Mouse (Mus musculus) v-Abl transformed pro-B cells (cell line): ENCODE data around the gene Gm13889.

Experiments used
- in situ Hi-C, 2 experiments: fragments of 400-800 bp; cut with MboI; formaldehyde crosslinking; loops; one replicate each; pipeline ENCODE4 v1.15.1; 2025; ENCODE audit not compliant: unreplicated experiment in 2 of 2

Gm13889 gene

DNA sequence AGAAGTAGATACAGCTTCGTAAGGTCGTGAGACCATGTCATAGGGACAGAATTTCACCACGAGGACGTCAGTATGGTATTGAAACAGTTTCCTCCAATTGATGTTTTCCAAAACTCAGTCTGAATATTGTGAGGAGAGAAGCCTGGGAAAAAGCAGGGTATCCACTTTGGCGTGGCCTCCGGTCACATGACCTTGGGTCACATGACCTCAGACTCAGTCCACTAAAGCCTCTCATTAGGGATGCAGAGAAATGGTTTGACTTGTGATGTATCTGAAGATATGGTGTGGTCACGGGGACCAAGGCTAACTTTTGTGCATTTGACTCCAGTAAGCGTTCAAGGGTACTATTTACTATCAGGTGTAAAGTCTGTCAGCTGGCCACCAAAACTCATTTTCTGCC, 2.3 kb upstream of the Gm13889 start:
- in situ Hi-C loops, result no loop called here

DNA sequence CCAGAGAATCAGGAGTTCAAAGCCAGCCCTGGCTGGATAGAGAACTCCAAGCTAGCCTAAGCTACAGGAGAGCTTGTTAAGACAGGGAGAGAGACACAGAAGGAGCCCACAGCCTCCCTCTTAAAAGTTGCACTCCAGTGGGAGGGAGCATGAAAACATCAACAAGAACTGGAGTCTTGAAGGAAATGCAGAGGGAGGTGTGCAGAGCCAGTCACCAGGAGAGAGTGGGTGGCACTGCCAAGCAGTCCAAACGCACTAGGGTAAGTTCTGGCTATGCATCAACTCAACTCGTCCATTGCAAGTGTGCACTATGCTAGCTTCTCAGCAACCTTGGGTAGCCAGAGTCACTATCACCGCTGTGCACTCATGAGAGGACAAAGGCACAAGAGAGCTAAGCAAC, 1.2 kb upstream of the Gm13889 start:
- in situ Hi-C loops, result no loop called here

DNA sequence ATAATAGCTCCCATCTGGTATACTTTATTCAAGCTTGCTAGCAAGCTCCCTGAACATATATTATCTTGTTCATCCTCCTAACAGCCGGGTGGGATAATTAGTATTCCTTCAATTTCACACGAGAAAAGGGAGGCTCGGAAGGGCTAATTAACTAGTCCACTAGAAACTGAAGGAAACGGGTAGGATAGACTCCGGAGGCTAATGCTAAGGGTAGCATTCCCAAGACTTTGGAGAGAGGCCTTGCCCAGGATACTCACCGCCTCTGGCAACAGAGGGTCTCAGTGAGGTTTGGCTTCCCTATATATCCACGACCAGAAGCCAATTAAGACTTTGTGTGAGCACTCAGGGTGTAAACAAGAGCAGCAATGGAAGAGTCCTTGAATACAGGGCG, 779 bp upstream of the Gm13889 start:
- in situ Hi-C loops, result no loop called here

DNA sequence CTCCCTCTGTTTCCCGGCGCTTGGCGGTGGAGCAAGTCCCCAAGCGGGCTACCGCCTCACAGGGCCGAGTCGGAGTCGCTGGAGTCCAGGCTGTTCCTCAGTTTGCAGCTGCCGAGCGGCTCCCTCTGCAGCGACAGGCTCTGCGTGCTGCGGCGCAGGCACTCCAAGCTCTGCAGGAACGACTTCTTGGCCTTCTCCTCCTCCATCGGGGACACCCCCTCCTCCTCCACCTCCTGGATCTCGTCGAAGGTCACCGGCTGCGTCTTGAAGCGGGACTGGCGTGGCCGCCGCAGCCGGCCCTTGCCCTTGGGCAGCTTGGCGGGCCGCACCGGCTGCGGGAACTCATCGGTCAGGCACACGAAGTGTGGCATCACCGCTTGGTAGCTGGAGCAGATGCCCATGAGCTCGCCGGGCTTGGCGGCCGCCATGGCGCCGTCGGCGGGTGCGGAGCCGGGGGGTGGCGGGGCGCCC, 635 bp downstream of the Gm13889 start:
- in situ Hi-C loops, result no loop called here

DNA sequence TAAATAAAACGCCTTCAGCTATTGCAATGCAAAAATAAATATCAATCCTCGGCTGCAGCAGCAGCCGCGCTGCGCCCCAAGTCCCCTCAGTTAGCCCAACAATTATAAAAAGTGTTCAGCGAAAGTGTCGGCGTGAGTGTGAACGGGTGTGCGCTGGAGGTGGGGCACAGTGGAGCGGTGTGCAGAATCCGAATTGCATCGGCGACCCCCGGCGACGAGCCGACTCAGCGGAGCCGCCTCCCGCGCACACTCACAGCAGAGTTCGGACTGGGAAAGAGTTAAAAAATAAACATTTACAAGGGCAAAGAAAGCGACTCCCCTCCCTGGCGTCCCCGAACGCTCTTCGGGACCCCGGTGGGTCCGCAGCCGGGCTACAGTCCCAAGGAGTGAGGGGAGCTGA, 1.1 kb downstream of the Gm13889 start:
- in situ Hi-C loops, result no loop called here

DNA sequence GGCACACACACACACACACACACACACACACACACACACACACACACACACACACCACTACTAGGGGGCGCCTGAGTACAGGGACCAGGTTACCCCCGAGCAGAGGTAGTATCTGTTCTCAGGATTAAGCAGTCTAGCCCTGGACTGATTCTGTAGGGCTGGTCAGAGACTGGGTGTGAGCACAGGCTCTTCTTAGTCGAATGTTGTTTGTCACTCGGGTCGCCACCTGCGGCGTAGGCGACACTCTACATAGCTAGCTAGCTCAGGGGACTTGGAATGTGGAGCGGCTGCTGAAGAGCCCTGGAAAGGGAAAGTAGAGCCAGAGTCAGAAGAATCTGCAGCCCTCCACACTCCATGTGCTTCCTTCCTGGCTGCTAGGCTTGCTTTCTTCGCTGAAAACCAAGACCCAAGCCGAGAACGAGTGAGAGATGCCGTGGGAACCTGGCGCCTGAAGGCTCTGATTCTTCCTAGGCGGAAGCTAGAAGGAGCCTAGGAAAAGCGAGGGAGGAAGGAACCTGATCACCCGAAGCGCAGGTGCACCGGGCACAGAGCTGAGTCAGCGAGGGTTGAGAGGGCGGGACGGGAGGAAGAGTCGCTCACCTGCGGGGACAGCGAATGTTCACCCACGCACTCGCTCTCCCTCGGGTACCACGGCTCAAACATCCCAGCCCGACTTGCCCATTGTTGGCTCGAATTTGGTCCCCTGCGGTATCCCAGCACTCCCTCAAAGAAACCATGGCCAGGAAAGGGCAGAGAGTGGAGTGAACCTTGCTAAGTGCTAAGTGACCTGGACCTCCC, 2.0 kb downstream of the Gm13889 start:
- in situ Hi-C loops, result no loop called here

DNA sequence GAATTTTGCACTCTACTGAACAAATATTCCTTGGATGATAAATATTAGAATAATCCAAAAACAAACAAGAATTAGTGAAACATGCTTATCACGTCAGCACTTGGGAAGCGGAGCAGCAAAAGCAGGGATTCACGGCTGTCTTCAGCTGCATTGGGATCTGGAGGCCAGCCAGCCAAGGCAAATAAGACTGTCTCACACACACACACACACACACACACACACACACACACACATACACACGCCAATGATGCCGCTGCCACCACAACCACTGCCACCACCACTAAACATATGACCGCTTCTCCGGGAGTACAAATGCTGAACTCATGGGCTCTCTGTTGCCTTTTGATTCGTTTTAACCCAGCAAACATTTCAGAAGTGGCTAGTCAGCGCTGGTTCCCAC, 3.3 kb downstream of the Gm13889 start:
- in situ Hi-C loops, result no loop called here

DNA sequence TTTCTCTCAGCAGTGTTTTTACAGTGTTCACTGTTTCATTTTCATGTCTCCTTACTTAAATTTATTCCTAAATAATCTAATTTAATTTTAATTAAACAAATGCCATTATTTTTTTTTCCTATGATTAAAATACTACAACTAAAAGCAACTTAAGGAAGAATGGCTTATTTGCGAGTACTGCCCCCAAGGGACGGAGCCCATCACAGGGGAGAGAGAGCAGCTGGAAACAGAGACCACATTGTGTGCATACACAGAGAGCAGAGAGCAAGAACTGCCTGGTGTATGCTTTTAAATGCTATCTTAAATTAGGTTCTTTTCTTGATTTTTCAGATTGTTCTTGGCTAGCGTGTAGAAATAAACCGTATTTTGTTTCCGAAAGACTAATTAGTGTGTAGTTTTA, 10.0 kb downstream of the Gm13889 start:
- in situ Hi-C loops, result no loop called here

DNA sequence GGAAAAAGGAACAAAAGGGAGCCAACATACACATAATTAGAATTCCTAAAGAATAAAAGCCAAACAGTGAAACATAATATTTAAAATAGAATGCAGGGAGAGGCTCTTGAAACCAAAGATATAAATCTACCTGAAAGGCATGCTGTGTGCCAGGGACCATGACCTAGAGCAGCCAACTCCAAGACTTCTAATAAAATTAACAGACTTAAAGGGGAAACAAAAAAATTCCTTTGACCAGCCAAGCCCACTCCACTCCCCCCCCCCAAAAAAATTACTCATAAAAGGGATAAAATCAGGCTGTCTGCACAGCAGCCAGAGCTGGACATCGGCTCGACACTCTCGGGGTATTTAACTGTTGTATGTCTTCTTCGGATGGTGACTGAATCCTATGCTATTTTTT, 12.1 kb downstream of the Gm13889 start:
- in situ Hi-C loops, result no loop called here

DNA sequence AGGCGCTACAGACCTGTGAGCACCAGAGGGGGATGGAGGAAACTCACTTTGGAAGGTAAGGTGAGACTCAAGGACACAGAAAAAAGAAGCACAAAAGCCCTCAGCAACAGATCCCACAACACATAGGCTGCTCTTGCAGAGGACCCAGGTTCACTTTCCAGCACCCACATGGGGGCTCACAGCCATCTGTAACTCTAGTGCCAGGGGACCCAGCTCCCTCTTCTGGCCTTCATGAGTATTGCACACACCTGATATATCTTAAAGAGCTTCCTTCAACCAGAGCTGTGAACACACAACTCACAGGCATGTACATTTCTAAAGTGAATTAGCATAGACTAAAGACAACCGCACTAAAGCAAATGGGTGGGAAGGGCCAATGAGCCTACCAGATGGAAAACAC, 12.9 kb downstream of the Gm13889 start:
- in situ Hi-C loops, result no loop called here

DNA sequence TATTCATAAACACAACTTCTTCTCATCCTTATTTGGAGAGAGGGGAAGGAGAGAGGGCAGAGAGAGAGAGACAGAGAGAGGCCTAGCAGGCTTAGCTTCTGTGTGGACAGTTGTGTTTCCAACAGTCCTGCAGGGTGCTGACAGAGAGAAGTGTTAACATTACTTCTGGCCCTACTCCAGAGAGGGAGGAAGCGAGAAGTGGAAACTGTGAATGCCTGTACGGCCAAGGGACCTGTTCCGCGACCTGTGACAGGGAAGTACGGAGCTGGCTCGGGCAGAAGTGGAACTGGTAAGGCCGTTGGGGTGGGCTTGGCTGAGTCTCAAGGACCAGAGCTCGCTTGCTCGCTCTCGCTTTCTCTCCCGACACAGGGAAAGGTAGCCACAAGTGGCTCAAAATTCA, 15.3 kb downstream of the Gm13889 start:
- in situ Hi-C loops, result no loop called here

DNA sequence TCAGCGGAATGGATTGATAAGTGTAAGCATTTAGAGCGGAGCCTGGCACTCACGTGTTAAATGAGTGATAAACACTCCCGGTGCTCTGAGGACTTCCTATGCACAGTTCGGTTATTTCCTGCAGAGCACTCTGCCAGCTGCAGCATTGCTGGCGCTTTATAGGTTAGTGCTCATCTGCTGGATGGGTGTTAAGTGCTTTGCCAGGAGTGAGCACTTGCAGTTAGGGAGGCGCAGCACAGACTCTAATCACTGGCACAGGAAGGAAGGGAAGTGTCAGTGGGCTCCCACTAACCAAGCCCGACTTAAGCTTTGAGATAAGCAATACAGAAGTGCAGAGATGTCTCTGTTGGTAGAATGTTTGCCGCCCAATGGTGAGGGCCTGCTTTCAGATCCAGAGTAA, 18.5 kb downstream of the Gm13889 start:
- in situ Hi-C loops, result no loop called here

DNA sequence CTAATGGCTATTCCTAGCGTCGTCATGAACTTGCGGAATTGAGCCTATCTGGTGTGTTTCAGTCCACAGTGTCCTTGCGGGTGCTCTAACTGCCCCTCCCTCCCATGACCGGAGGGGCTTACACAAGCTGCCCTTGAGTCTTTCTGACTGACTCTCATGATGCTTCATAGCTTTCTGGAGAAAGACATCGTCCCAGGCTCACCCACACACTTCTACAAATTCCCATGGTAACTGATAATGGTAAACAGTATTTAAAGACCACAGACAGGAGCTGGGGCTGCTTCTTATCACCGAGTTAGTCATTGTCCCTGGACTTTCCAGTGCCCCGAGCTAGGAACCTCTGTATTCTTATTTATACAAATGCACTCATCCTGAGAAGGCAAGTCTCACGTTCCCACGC, 28.1 kb downstream of the Gm13889 start:
- in situ Hi-C loops, result no loop called here

DNA sequence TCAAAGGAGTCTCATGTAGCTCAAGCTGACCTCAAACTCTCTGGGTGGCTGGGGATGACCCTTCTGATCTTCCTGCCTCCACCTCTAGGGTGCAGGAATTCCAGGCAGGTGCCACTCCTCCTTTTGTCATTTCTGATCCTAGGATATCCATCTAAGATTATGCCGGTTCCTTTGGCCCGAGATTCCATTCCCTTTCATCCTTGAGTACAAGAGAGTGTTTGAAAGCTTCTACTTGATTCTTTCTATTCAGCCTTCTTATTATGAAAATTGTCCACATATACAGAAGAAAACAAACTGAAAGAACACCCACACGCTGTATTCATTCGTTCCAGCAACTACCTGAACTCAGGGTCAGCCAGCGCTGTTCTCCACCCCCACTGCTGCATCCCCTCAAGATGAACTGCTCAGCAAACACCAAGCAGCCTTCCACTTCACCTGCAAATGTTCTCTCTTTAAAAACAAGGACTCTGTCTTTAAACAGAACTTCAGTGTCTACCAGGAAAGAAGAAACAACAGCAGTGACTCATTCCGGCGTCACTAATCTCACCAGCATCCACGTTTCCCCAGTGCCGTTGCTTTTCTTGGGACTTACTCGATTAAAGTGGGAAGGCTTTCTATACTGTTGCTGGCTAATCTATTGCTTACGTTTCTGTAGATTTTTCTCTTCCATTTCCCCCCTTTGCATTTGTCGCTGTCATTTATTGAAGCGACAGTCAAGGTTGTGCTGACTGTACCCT, 29.1 kb downstream of the Gm13889 start:
- in situ Hi-C loops, result no loop called here

DNA sequence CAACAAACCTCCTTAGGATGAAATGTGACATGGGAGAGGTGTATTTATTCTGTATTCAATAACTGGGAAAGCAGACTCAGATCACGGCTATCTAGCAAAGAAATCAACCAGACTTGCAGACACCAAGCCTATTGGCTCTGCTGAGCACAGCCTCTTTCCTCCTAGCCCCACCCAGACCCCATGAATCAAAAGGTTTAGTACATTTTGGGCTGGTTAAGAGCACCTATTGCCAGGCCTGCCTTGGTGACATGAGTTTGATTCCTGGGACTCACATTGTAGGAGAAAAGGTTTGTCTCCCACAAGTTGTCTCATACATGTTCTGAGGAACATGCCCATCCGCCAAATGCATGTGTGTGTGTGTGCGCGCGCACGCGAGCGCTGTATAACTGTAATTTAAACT, 30.9 kb downstream of the Gm13889 start:
- in situ Hi-C loops, result no loop called here

DNA sequence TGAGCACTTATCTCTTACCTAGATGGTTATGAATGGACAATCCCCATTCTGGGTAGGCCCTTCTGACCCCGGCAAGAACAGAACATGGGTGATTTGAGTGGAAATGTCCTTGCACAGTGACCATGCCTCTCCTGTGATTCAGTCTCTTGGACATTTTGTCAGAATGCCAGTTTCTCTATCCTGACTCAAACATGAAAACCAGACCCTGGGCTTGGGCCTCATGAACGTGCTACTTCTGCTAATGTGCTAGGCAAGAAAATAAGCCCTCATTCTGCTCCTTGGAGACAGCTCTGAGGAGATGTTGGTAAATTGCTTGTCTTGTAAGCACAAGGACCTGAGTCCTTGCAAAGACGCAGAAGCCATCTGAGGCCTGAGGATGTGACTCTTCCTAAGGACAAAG, 37.9 kb downstream of the Gm13889 start:
- in situ Hi-C loops, result no loop called here

DNA sequence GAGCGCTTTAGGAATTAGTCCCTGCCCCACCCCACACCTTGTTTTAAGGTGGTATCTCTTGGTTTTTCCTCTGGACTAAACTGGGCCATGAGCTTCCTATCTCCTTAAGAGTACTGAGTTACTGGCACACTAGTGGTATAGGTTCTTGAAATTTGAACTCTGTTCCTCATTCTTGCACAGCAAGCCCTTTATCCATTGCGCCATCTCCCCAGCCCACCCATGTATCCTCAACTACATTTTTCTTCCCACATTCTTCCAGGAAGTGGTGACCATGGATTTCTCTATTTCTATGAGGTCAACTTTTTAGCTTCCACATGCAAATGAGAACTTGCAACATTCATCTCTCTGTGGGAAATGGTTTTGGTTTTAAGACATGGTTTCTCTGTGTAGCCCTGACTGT, 43.4 kb downstream of the Gm13889 start:
- in situ Hi-C loops, result no loop called here

DNA sequence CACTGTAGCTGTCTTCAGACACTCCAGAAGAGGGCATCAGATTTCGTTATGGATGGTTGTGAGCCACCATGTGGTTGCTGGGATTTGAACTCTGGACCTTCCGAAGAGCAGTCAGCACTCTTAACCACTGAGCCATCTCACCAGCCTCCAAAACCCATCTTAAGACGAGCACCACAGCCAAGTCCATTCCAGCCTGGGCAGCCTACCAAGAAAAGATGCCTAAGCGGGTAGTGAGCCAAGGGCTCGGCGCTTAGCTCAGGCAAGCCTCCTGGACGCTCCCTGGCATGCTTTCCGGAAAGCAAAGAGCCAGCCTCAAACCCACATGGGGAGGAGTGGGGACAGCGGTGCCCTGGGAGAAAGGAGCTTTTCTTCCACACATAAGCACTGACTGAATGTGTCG, 45.1 kb downstream of the Gm13889 start:
- in situ Hi-C loops, result no loop called here

DNA sequence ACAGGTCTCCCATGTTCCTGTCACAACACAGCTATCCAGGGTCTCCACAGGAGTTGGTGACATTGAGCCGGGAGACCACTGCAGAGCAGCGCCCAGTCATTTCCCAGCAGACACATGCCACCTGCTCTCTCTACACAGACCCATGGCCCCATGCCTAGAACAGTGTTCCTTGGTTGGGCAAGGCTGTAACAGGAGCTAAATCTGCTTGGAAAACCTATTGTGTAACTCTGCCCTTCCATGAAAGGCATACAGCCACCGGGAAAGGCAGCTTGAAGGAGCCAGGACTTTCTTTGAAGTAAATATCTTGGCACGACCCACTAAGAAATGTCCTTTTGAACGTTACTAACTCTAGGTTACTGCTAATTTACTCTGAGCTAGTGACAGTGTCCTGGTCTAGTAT, 47.3 kb downstream of the Gm13889 start:
- in situ Hi-C loops, result no loop called here

DNA sequence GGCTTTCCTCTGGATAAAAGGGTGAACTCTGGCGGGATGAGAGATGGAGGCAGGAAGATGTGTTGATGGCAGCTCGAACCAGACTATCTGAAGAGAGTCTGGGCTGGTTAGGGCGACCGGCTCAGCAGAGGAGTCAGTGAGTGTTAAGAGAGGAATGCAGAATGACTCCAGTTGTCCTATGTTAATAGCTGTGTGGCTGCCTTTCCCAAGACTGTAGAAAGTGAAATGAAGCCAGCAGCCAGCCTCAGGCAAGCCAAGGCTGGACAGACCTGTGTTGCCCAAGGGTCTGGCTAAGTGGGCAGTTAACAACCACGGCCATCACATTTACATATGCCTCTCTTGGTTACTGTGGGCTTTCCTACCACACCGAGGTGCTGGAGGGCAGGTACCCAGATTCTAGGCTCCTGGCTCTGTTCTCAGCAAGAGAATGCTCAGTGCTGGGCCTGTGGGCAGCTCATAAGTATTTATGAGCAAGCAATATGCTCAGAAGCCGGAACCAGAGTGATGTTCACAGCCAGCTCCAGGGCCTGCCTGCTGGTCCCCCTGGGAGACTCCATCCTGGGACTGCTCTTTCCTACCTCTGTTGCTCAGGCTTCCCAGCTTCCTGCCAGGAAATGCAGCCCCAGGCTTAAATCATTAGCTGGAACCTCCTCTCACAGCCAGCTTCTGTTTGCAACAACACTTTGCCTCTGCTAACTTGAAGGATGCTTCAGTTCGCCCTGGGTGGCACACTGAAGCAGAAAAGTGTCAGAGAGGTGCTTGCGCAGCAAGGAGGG, 49.3 kb downstream of the Gm13889 start:
- in situ Hi-C loops, result no loop called here

DNA sequence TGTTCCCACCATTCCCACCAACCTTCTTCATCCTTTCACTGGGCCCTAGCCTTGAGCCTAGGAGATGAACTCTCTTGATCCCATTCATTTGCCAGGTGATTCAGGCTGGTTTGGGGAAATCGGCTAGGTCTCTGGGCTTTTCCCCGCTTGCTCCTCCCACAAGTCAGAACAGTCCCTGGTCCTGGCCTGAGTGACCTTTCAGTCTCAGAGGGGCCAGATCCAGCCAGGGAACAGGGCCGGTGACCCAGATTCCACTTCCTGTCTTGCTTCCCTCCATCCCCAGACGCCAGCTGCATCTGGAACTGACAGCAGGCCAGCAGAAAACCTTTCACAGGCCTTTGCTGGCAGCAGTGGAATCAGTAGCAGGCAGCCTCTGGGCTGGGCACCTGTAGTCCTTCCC, 50.7 kb downstream of the Gm13889 start:
- in situ Hi-C loops, result no loop called here
